Mouse (Mus musculus) forebrain, embryonic 11.5 days (tissue): ENCODE results near the gene Edem1. TPM values are rescaled to one million over a fixed set of nuclear protein-coding genes. Genes with fewer than 3 reads are reported as not detected.

Source experiments
- ATAC-seq: fragments of 200-750 bp; cut with Nextera tagmentation; replicated peaks from 2 replicates; pipeline ENCODE4 v1.8.0; 2017; ENCODE audit warnings: moderate TSS enrichment; ENCODE audit not compliant: low FRiP score
- DNase-seq: peaks from one replicate; pipeline ENCODE4 v3.0.0-alpha.2; 2017; ENCODE audit warnings: low spot score
- H3K27ac ChIP-seq: fragments of 300-500 bp; sonication (generic); 2 replicates; pipeline ENCODE4 v1.5.1; 2014; ENCODE audit warnings: low read depth, low read length
- H3K27me3 ChIP-seq: fragments of 300-500 bp; sonication (generic); 2 replicates; pipeline ENCODE4 v1.6.1; 2014; ENCODE audit warnings: mild to moderate bottlenecking, low read length, mixed read lengths; ENCODE audit not compliant: control insufficient read depth, insufficient read depth
- H3K36me3 ChIP-seq: fragments of 300-500 bp; sonication (generic); 2 replicates; pipeline ENCODE4 v1.6.1; 2014; ENCODE audit warnings: mild to moderate bottlenecking, low read length, moderate library complexity, mixed read lengths; ENCODE audit not compliant: control insufficient read depth, insufficient read depth
- H3K4me1 ChIP-seq: fragments of 300-500 bp; sonication (generic); replicated peaks from 2 replicates; pipeline ENCODE4 v1.6.1; 2014; ENCODE audit warnings: low read length, mixed read lengths; ENCODE audit not compliant: control insufficient read depth, insufficient read depth
- H3K4me2 ChIP-seq: fragments of 300-500 bp; sonication (generic); 2 replicates; pipeline ENCODE4 v1.6.1; 2014; ENCODE audit warnings: low read depth, mild to moderate bottlenecking, low read length, moderate library complexity, mixed read lengths; ENCODE audit not compliant: severe bottlenecking
- H3K4me3 ChIP-seq: fragments of 300-500 bp; sonication (generic); 2 replicates; pipeline ENCODE4 v1.5.1; 2014; ENCODE audit warnings: low read depth, low read length
- H3K9ac ChIP-seq: fragments of 300-500 bp; sonication (generic); 2 replicates; pipeline ENCODE4 v1.6.1; 2014; ENCODE audit warnings: low read length
- H3K9me3 ChIP-seq: fragments of 300-500 bp; sonication (generic); 2 replicates; pipeline ENCODE4 v1.6.1; 2016; ENCODE audit warnings: low read length, mixed read lengths; ENCODE audit not compliant: control insufficient read depth
- WGBS: fragments of 180-500 bp; shearing (Covaris S2); extraction: QIAGEN DNeasy Blood & Tissue Kit; methylation state at CpG from one replicate; pipeline ENCODE4 v1.1.7; 2014; 5-methylcytosine and 5-hydroxymethylcytosine counted together
- polyA plus RNA-seq: library from polyadenylated mRNA; unstranded; fragments of >200 nt; fragmentation: Nextera tagmentation; extraction: Ambion mirVana; gene quantifications from 2 replicates; pipeline ENCODE4 v1.2.1, GENCODE M21; 2014

Gene Edem1
- polyA plus RNA-seq, 1 experiment from 2014 or later = 23.0 TPM

DNA sequence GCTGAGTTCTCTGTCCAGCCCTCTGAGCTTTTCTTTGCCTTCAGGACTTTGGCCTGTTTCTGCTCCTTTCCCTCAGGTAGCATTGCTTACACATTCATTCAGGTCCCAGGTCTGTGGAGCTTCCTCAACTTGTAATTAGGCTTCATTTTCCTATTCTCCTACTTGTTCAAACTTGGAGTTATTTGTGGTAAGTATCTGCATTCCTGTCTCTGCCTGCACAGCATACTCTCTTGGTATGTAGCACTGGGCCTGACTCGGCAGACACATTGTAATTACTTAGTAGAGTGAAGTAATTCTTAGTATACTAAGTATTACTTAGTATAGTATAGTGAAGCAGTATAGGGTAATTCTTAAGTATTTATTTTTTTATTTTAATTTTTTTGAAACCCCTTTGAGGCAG is 32.5 kb upstream of the Edem1 start:
- no peak for ATAC-seq
- 76% methylated on average over 1 of the region's 1 CpGs for WGBS

DNA sequence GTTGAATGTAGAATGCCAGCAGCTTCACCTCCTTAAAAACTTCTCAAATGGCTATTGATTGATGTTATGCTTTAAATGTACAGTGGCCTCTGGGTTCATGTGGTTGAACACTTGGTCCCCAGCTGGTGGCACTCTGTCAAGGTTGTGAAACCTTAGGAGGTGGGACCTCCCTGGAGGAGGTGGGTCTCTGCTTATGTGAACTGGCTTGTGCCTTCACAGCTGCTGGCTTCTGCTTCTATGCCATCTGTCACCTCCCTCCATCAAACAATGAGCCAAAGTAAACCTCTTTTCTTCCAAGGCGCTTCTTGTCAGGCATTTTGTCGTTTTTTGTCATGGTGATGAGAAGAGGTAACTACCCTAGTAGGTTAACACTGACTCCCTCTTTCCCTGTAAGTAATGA is 31.7 kb upstream of the Edem1 start:
- no peak overlapping the region for H3K4me3 ChIP-seq
- no peak overlapping the region for H3K4me2 ChIP-seq
- H3K27ac ChIP-seq = no peak overlapping the region
- no peak overlapping the region for H3K9ac ChIP-seq
- no peaks in the 10 kb centered on the region for H3K36me3 ChIP-seq
- WGBS = 70% methylated on average over 2 of the region's 2 CpGs
- ATAC-seq (peak; percentile 67; the same call in 1 of the 2 replicates), DNase-seq (no peak)
- no peaks in the 10 kb centered on the region for H3K27me3 ChIP-seq
- no peaks in the 10 kb centered on the region for H3K4me1 ChIP-seq
- H3K9me3 ChIP-seq = no peaks in the 10 kb centered on the region

More for the DNA sequence above, 32.5 kb upstream of the Edem1 start:
- Histone ChIP-seq H3K36me3 (no peaks in the 10 kb centered on the region), H3K4me2 (no peak overlapping the region), H3K4me1 (no peaks in the 10 kb centered on the region), H3K9ac (no peak overlapping the region), H3K27me3 (no peaks in the 10 kb centered on the region), H3K4me3 (no peak overlapping the region), H3K9me3 (no peaks in the 10 kb centered on the region), H3K27ac (no peak overlapping the region)
- no peak for DNase-seq

DNA sequence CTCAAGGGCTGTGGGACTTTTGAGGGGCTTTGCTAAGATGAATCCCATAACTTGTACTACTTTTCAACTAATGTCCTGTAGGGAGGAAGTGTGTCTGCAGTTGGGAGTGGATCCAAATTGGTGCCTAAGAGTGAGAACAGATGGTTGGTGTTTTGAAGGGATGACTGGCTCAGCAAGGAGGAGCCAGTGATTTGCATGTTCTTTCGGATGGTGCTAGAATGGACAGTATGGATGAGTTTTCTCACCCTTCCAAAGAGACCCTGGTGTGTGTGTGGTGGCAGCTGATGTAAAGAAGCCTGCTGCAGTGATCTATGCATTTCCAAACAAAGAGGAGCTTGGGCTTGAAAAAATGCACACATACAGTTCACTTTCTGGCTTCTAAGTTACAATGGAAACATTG is 23.2 kb upstream of the Edem1 start:
- H3K27me3 ChIP-seq = no peaks in the 10 kb centered on the region
- H3K36me3 ChIP-seq = no peaks in the 10 kb centered on the region
- H3K4me1 ChIP-seq = no peaks in the 10 kb centered on the region
- ATAC-seq (no peak), DNase-seq (no peak)
- H3K9me3 ChIP-seq = no peaks in the 10 kb centered on the region
- no peak overlapping the region for H3K4me2 ChIP-seq
- H3K27ac ChIP-seq = no peak overlapping the region
- H3K9ac ChIP-seq = no peak overlapping the region
- no peak overlapping the region for H3K4me3 ChIP-seq
- WGBS = 79% methylated on average over 1 of the region's 1 CpGs

- no peaks in the 10 kb centered on the region for H3K9me3 ChIP-seq
- 90% methylated on average over 7 of the region's 7 CpGs for WGBS
- H3K4me3 ChIP-seq = no peak overlapping the region
- no peak overlapping the region for H3K4me2 ChIP-seq
- H3K36me3 ChIP-seq = no peaks in the 10 kb centered on the region
- H3K9ac ChIP-seq = no peak overlapping the region
- no peak overlapping the region for H3K27ac ChIP-seq
- H3K27me3 ChIP-seq = no peaks in the 10 kb centered on the region
- H3K4me1 ChIP-seq = no peaks in the 10 kb centered on the region
- no peak for DNase-seq
- ATAC-seq = no peak
Observed at GRCm38 (mm10) chr6:108805871-108806270, 22.6 kb upstream of the Edem1 start.

GRCm38 (mm10) chr6:108807446-108807845 is 21.0 kb upstream of the Edem1 start:
- 70% methylated on average over 3 of the region's 3 CpGs for WGBS

GRCm38 (mm10) chr6:108808786-108809185 is 19.7 kb upstream of the Edem1 start:
- Histone ChIP-seq H3K4me1 (no peaks in the 10 kb centered on the region), H3K27me3 (no peaks in the 10 kb centered on the region), H3K9ac (no peak overlapping the region), H3K27ac (no peak overlapping the region), H3K4me2 (no peak overlapping the region), H3K4me3 (no peak overlapping the region), H3K9me3 (no peaks in the 10 kb centered on the region), H3K36me3 (no peaks in the 10 kb centered on the region; the same call in 1 of the 2 replicates)
- ATAC-seq (no peak), DNase-seq (no peak)
- 76% methylated on average over 1 of the region's 1 CpGs for WGBS

More at GRCm38 (mm10) chr6:108807446-108807845, 21.0 kb upstream of the Edem1 start:
- Histone ChIP-seq H3K4me3 (no peak overlapping the region), H3K4me2 (no peak overlapping the region), H3K4me1 (no peaks in the 10 kb centered on the region), H3K27ac (no peak overlapping the region), H3K9ac (no peak overlapping the region), H3K36me3 (no peaks in the 10 kb centered on the region), H3K9me3 (no peaks in the 10 kb centered on the region), H3K27me3 (no peaks in the 10 kb centered on the region)
- DNase-seq (no peak), ATAC-seq (no peak)

DNA sequence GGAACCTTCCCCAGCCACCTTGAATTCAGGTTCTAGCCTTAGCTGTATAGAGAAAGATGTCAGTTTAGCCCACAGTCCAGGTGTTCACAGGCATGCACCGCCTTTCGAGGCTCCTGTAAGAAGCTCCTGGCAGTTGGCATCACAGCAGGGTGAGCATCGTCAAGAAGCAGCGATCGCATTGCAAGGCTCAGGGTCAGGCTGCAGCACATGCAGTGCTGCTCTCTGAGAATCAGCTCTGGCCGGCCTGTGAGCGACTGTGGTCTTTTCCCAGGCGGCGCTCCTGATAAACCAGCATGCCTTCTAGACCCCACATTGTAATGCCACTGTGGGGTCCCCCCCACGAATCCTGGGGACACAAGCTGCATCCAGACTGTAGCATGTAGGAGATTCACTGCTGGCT is 18.2 kb upstream of the Edem1 start:
- Histone ChIP-seq H3K27ac (no peak overlapping the region), H3K36me3 (no peaks in the 10 kb centered on the region; the same call in 1 of the 2 replicates), H3K27me3 (no peaks in the 10 kb centered on the region), H3K9me3 (no peaks in the 10 kb centered on the region), H3K4me2 (no peak overlapping the region), H3K4me3 (no peak overlapping the region), H3K9ac (no peak overlapping the region), H3K4me1 (no peaks in the 10 kb centered on the region)
- DNase-seq (peak; percentile 51), ATAC-seq (no peak)
- 79% methylated on average over 10 of the region's 10 CpGs for WGBS

- WGBS = 96% methylated on average over 2 of the region's 2 CpGs
- Histone ChIP-seq H3K27me3 (no peaks in the 10 kb centered on the region), H3K4me3 (no peak overlapping the region), H3K4me2 (no peak overlapping the region), H3K27ac (no peak overlapping the region), H3K4me1 (no peaks in the 10 kb centered on the region), H3K9me3 (no peaks in the 10 kb centered on the region), H3K36me3 (no peaks in the 10 kb centered on the region; the same call in 1 of the 2 replicates), H3K9ac (no peak overlapping the region)
- ATAC-seq (no peak), DNase-seq (no peak)
Observed at GRCm38 (mm10) chr6:108812134-108812533, 16.3 kb upstream of the Edem1 start.

GRCm38 (mm10) chr6:108817510-108817909 is 10.9 kb upstream of the Edem1 start:
- H3K27ac ChIP-seq = no peak overlapping the region
- ATAC-seq (no peak), DNase-seq (no peak)
- no peaks in the 10 kb centered on the region for H3K27me3 ChIP-seq
- no peak overlapping the region for H3K4me2 ChIP-seq
- H3K9me3 ChIP-seq = no peaks in the 10 kb centered on the region
- H3K36me3 ChIP-seq = no peaks in the 10 kb centered on the region; the same call in 1 of the 2 replicates
- H3K4me1 ChIP-seq = no peaks in the 10 kb centered on the region
- no peak overlapping the region for H3K4me3 ChIP-seq
- whole genome bisulfite sequencing = 80% methylated on average over 4 of the region's 4 CpGs
- no peak overlapping the region for H3K9ac ChIP-seq
